Mouse (Mus musculus) spleen, postnatal 10 days (tissue): ENCODE measurements around the gene Ccdc136.

Experiments
- DNase-seq, 2 experiments: peaks; one replicate each; pipeline ENCODE4 v3.0.0; 2021 to 2022; ENCODE audit warnings: low spot score in 2 of 2

The Ccdc136 gene

GRCm38 (mm10) chr6:29436461-29436934, 40.4 kb downstream of the Ccdc136 start:
- no peak for DNase-seq

GRCm38 (mm10) chr6:29439251-29439650, 43.1 kb downstream of the Ccdc136 start:
- no peak for DNase-seq

DNA sequence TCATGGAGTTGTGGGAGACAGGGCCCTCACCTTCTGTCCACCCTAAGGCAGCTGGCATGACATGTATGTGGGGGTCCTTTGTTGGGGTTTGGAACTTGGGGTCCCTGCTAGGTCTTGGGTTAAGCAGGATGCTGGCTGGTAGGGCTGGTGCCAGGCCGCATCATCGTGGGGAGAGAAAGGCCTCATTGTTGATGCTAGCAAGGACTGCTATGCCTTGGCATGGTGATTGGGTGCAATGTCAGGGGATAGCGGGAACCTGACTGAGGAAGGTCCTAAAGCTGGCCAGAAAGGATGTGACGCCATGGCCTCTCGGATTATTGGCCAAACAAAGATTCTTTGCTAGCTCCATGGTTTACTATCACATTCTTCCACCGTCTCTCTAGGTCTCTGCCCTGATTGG, 43.7 kb downstream of the Ccdc136 start:
- DNase-seq = no peak

DNA sequence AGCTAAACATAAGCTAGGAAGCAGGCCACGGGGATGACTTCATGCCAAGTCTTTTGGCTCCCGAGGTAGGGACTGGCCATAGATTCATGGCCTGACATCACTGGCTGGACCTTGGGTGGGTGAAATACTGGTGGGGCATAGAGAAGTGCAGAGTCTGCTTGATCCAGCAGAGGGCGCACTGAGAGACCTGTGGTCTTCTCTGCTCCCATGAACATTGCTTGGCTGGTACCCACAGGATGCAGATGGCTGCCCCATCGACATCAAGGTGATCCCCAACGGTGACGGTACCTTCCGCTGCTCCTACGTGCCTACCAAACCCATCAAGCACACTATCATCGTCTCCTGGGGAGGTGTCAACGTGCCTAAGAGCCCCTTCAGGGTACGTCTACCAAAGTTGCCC, 48.7 kb downstream of the Ccdc136 start:
- peak; percentile 22 to 65 for DNase-seq

GRCm38 (mm10) chr6:29445354-29445753, 49.2 kb downstream of the Ccdc136 start:
- DNase-seq = no peak

GRCm38 (mm10) chr6:29449858-29450257, 53.7 kb downstream of the Ccdc136 start:
- no peak for DNase-seq

GRCm38 (mm10) chr6:29450667-29451066, 54.6 kb downstream of the Ccdc136 start:
- DNase-seq = no peak

DNA sequence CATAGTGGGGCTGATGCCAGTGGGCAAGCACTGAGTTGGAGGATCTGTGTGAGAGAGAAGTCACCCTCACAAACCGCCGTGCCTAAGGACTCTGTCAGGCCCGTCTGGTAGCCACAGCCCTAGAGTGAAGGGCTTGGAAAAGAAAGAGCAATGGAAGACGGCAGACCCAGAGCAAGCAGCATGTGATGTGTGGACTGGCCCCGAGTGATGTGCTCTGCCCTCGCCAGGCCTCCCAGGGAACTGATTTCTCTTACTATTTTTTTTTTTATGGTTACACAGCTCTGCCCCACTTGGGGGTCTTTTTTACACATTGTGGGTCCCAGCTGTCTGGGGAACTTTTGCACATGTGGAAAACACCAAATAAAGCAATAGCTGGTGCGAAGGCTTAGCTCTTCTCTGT, 65.4 kb downstream of the Ccdc136 start:
- DNase-seq = no peak

- DNase-seq = no peak
Measured at GRCm38 (mm10) chr6:29463388-29463787, 67.3 kb downstream of the Ccdc136 start.

GRCm38 (mm10) chr6:29467583-29468354, 71.7 kb downstream of the Ccdc136 start, which contains the start of gene Atp6v1f:
Gene Atp6v1f, plus strand, starts transcription at chr6:29467718.
- DNase-seq = peak; percentile 85 to 94

- DNase-seq = no peak
Measured at GRCm38 (mm10) chr6:29468851-29469250, 72.7 kb downstream of the Ccdc136 start.

DNA sequence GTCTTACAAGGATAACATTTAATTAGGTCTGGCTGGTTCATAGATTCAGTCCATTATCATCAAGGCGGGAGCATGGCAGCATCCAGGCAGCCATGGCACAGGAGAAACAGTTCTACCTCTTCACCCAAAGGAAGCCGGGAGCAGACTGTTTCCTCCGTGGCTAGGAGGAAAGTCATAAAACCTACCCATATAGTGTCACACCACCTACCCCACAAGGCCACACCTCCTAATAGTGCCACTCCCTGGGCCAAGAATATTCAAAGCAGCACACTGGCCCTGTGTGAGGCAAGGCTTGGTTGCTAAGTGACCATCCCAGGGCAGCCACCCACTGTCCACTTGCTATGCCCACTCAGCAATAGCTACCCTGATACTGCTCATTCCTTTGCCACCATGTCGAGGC, 75.0 kb downstream of the Ccdc136 start, which contains the start of gene Atp6v1fnb:
Atp6v1fnb (plus strand) TSS at position 301 of the 400 bp plus-strand sequence.
- no peak for DNase-seq

- DNase-seq = peak; percentile 40 to 81
Measured at GRCm38 (mm10) chr6:29473941-29474691, 78.0 kb downstream of the Ccdc136 start.

DNA sequence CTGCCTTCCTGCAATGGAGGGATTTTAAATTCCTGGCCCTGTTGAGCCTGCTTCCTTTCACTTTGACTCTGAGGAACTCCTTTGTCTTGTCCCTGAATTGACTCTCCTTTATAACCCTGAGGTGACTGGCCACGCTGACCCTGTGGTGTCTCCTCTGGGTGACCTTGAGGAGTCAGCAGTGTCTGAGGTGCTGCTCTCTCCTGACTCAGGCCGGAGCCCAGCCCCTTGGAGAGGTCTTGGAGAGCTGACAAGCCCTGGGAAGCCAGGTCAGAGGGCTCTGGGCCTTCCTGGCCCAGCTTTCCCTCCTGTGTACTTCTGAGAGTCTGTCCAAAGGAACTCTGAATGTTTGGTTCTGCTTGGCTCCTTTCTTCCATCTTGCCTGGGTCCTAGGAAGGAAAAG, 78.6 kb downstream of the Ccdc136 start:
- DNase-seq = no peak
